Mouse (Mus musculus): ENCODE measurements around the gene Slc25a5. TPM values are rescaled to one million over a fixed set of nuclear protein-coding genes. Genes with fewer than 3 reads are reported as not detected.

The Slc25a5 gene
- polyA plus RNA-seq, 1 experiment from 2014 or later = 728 TPM

DNA sequence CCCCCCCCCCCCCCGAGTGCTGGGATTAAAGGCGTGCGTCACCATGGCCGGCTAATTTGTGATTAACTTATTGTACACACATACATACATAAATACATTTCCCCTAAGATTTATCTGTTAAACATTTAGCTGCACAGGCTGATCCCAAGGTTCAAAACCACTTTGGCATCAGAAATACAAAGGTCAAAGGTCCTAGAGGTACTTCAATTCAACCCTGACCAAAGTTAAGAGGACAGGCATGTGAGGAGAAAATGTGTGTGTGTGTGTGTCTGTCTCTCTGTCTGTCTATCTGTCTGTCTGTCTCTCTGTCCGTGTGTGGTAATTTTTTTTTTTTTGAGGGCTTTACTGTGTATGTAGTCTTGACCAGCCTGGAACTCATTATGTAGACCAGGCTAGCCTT is 31.4 kb downstream of the Slc25a5 start:
- no peak overlapping the region for H3K27ac ChIP-seq
- 90% methylated on average over 4 of the region's 5 CpGs for WGBS

DNA sequence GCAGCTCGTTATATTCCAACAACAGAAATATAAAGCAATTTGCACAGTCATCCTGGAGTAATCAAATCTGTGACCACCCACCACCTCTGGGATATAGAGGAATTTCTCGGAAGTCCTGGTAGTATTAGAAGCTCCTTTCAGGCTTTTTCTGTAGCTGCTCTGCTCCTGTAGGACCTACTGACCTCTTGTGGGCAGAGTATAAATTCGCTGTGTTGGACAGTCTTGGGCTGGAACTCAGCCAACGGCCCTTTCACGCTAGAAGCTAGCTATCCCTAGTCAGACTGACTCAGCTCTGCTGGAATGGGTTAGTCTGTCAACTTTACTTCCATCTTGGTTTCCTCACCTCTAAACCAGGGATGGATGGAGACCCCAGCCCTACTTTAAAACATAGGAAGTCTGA is 34.8 kb downstream of the Slc25a5 start:
- Histone ChIP-seq H3K4me1 (0 out of 2 replicates have a peak, but pooled peaks cover 3% of the 10 kb centered on the region), H3K36me3 (no peaks in the 10 kb centered on the region), H3K27ac (no peak overlapping the region), H3K27me3 (ENCODE audit: low read depth, poor library complexity, severe bottlenecking) (no peaks in the 10 kb centered on the region), H3K9me3 (replicated peaks) (no peaks in the 10 kb centered on the region), H3K4me3 (no peak overlapping the region)
- WGBS = 47% methylated on average over 5 of the region's 5 CpGs
- no peak for DNase-seq (ENCODE audit: low spot score)

More for the DNA sequence above, 31.4 kb downstream of the Slc25a5 start:
- Histone ChIP-seq H3K4me1 (no peaks in the 10 kb centered on the region), H3K27me3 (ENCODE audit: low read depth, poor library complexity, severe bottlenecking) (no peaks in the 10 kb centered on the region), H3K4me3 (no peak overlapping the region), H3K36me3 (no peaks in the 10 kb centered on the region), H3K9me3 (replicated peaks) (no peaks in the 10 kb centered on the region)
- no peak for DNase-seq (ENCODE audit: low spot score)

DNA sequence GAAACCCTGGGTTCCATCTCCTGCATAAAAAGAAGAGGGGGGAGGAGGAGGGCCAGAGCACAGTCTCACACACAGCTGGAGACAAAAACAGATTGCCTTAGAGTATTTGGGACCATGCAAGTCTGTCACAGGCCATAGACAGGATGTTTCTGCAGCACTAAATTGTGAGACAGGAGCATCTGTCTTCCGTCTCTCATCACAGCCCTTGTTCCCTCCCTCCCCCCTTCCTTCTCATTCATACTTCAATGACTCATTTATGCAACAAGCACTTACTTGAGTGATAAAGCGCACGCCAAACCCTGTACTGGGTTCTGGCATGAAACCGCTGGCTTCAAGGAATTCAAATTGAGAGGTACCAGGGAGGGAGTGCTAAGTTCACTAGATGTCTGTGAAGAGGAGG is 36.2 kb downstream of the Slc25a5 start:
- H3K4me3 ChIP-seq = no peak overlapping the region
- H3K27me3 ChIP-seq (ENCODE audit: low read depth, poor library complexity, severe bottlenecking) = no peaks in the 10 kb centered on the region
- DNase-seq (ENCODE audit: low spot score) = no peak
- H3K9me3 ChIP-seq (replicated peaks) = no peaks in the 10 kb centered on the region
- H3K36me3 ChIP-seq = no peaks in the 10 kb centered on the region
- H3K27ac ChIP-seq = no peak overlapping the region
- 0 out of 2 replicates have a peak, but pooled peaks cover 3% of the 10 kb centered on the region for H3K4me1 ChIP-seq
- whole genome bisulfite sequencing = 82% methylated on average over 4 of the region's 4 CpGs

DNA sequence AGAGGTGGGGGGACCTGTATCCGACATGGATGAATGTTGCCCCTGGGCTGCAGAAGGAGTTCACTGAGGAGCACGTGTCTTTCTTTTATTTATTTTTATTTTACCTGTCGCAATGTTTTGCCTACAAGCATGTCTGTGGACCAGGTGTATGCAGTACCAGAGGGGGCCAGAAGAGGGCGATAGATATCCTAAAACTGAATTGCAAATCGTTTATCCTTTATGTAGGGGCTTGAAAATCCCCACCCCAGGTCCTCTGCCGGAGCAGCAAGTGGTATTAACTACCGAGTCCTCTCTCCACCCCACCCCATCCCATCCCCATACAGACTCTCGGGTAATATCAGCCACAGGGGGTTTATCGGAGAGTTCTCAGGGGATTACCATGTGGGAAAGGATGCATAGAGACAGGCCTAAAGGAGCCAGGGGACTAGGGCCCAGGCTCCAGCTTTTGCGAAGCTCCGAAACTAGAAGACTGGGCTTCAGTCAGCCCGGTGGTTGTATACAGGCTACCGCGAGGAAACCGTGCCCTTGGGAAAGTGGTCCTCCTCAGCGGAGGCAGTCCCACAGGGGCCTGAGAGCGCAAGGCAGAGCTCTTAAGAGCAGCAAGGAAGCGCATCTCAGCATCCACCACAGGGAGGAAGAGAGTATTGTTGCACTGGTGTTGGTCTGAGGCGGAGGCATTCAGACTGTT is 38.1 kb downstream of the Slc25a5 start:
- Histone ChIP-seq H3K4me3 (peak overlapping the region; percentile 33), H3K9me3 (replicated peaks) (no peaks in the 10 kb centered on the region), H3K27me3 (ENCODE audit: low read depth, poor library complexity, severe bottlenecking) (no peaks in the 10 kb centered on the region), H3K36me3 (no peaks in the 10 kb centered on the region), H3K27ac (no peak overlapping the region), H3K4me1 (0 out of 2 replicates have a peak, but pooled peaks cover 3% of the 10 kb centered on the region)
- peak; percentile 80 for DNase-seq (ENCODE audit: low spot score)
- 25% methylated on average over 19 of the region's 19 CpGs for WGBS

DNA sequence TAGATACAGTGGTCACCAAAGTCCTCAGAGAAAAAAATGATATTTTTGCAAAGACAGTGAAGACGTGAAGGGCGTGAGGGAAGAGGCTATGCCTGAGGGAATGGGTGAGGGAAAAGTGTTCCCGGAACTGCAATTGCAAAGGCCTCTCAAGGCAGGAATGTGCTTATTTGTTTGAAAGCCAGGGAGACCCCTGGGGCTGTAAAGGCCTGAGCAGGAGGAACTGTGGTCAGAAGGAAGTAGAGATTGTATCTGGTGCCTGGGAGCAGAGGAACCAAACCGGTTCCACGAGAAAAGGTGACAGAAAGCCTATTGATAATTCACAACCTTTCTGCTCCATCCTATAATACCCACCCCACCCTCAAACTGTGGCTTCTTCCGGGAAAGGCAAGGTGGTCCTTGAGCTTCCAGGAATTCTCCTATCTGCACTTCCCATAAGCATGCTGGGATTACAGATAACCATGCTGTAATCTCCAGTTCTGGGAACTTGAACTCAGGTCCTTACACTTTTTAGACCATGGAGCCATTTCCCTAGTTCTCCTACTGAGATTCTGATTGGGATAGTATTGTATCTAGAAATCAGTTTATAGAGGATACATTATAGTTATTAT is 41.7 kb downstream of the Slc25a5 start:
- Histone ChIP-seq H3K27ac (no peak overlapping the region), H3K4me1 (0 out of 2 replicates have a peak, but pooled peaks cover 3% of the 10 kb centered on the region), H3K36me3 (no peaks in the 10 kb centered on the region), H3K4me3 (no peak overlapping the region), H3K9me3 (replicated peaks) (no peaks in the 10 kb centered on the region), H3K27me3 (ENCODE audit: low read depth, poor library complexity, severe bottlenecking) (no peaks in the 10 kb centered on the region)
- WGBS = 72% methylated on average over 6 of the region's 6 CpGs
- no peak for DNase-seq (ENCODE audit: low spot score)

DNA sequence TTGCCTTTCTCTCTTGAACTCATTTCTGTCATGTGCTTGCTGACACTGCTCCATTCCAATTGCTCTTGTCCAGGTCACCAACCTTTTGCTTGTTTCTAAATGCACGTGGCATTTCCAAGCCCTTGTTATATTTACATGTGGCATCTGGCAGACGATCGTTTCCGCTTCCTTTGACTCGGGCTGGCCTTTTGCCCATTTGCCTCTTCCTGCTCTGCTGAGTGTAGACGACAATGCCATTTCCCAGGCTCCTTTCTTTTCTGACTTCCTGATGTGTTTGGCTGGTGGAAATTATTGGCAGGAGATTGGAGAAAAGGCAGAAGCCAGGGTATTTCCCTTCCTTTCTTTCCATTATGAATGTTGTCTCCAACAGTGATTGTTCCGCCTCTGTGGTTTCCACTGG is 43.9 kb downstream of the Slc25a5 start:
- no peak for DNase-seq (ENCODE audit: low spot score)
- 85% methylated on average over 7 of the region's 7 CpGs for WGBS
- Histone ChIP-seq H3K9me3 (replicated peaks) (no peaks in the 10 kb centered on the region), H3K27ac (no peak overlapping the region), H3K4me1 (no peaks in the 10 kb centered on the region), H3K4me3 (no peak overlapping the region), H3K27me3 (ENCODE audit: low read depth, poor library complexity, severe bottlenecking) (no peaks in the 10 kb centered on the region), H3K36me3 (no peaks in the 10 kb centered on the region)

DNA sequence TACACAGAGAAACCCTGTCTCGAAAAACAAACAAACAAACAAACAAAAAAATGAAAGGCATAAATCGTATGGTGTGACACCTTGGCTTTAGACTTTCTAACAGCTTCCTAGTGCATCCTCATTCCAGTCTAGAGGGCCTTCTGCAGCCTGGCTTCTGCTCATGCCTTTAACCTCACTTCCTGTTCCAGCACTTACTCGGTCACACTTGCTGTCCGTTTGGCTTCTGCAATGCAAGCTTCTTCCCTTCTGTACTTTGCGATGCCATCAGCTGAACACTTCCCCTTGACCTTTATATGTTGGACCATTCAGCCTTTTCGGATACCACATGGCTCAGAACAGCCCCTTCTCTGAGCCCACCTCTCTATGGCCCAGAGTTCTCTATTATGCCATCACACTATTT is 46.2 kb downstream of the Slc25a5 start:
- Histone ChIP-seq H3K4me3 (no peak overlapping the region), H3K27me3 (ENCODE audit: low read depth, poor library complexity, severe bottlenecking) (no peaks in the 10 kb centered on the region), H3K36me3 (no peaks in the 10 kb centered on the region), H3K27ac (no peak overlapping the region), H3K9me3 (replicated peaks) (no peaks in the 10 kb centered on the region), H3K4me1 (no peaks in the 10 kb centered on the region)
- DNase-seq (ENCODE audit: low spot score) = no peak
- WGBS = 89% methylated on average over 6 of the region's 6 CpGs

DNA sequence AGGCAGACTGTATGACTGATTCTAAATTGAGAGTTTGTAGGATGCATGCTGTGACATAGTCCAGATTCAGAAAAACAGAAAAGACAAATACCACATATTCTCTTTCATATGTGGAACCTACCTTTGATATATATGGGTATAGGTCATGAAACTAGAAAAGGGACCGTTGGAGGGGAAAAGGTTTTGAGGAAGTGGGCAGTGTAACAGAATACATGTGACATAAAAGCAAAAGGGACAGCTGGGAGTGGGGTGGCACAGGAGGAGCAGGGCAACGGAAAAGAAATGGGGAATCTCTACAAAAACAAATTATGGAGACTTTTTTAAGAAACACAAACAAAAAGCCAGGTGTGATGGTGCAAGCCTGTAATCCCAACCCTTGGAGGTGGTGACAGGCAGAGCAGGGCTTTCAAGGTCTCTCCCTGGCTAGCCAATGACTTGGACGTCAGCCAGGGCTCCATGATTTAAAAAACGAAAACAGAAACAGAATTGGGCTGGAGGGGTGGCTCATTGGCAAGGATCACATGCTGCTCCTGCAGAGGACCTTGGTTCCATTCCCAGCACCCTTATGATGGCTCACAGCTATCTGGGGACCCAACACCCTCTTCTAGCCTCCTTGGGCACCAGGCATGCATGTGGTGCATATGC is 48.0 kb downstream of the Slc25a5 start:
- Histone ChIP-seq H3K4me3 (no peak overlapping the region), H3K4me1 (no peaks in the 10 kb centered on the region), H3K9me3 (replicated peaks) (no peaks in the 10 kb centered on the region), H3K27ac (no peak overlapping the region), H3K27me3 (ENCODE audit: low read depth, poor library complexity, severe bottlenecking) (no peaks in the 10 kb centered on the region), H3K36me3 (peaks cover 4% of the 10 kb centered on the region)
- 90% methylated on average over 4 of the region's 4 CpGs for WGBS
- DNase-seq (ENCODE audit: low spot score) = no peak

DNA sequence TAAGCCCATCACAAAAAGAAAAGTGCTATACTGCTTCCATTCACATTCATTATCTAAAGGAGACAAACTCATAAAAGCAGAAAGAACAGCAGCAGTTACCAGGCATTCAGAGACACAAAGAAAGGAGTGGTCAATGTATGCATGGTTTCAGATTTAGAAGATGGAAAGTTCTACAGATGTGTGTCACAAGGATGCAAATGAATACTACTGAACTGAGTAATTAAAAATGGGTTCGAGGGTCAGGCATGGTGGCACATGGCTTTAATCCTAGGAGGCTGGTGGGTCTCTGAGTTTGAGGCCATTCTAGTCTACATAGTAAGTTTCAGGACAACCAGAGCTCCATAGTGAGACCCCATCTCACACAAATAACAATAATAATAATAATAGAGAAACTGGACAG is 51.7 kb downstream of the Slc25a5 start:
- Histone ChIP-seq H3K27ac (no peak overlapping the region), H3K4me3 (no peak overlapping the region)

More for the DNA sequence above, 51.7 kb downstream of the Slc25a5 start:
- 83% methylated on average over 1 of the region's 1 CpGs for WGBS
- Histone ChIP-seq H3K36me3 (peaks cover 11% of the 10 kb centered on the region), H3K4me1 (no peaks in the 10 kb centered on the region), H3K27me3 (ENCODE audit: low read depth, poor library complexity, severe bottlenecking) (no peaks in the 10 kb centered on the region), H3K9me3 (replicated peaks) (no peaks in the 10 kb centered on the region)
- no peak for DNase-seq (ENCODE audit: low spot score)

Other genes with a start within 250 kb of the Slc25a5 start
- 362 and 378 TPM in 2 replicates for gene Pgrmc1, start 197.4 kb upstream of the Slc25a5 start, polyA plus RNA-seq (2016; fragmentation: Nextera tagmentation; extraction: Ambion mirVana)
- gene Akap17b, start 150.3 kb upstream of the Slc25a5 start, polyA plus RNA-seq (2016; fragmentation: Nextera tagmentation; extraction: Ambion mirVana) = 2.3 and 2.5 TPM in 2 replicates
- 1.6 and 2.3 TPM in 2 replicates for gene Slc25a43, start 52.0 kb upstream of the Slc25a5 start, polyA plus RNA-seq (2016; fragmentation: Nextera tagmentation; extraction: Ambion mirVana)
- 125 TPM in 2 replicates for gene Ube2a, start 78.2 kb downstream of the Slc25a5 start, polyA plus RNA-seq (2016; fragmentation: Nextera tagmentation; extraction: Ambion mirVana)
- 32.0 and 32.6 TPM in 2 replicates for gene C330007P06Rik, start 78.5 kb downstream of the Slc25a5 start, polyA plus RNA-seq (2016; fragmentation: Nextera tagmentation; extraction: Ambion mirVana)
- 2.3 and 2.7 TPM in 2 replicates for gene Nkrf, start 107.2 kb downstream of the Slc25a5 start, polyA plus RNA-seq (2016; fragmentation: Nextera tagmentation; extraction: Ambion mirVana)
- gene Sept6, start 196.1 kb downstream of the Slc25a5 start, polyA plus RNA-seq (2016; fragmentation: Nextera tagmentation; extraction: Ambion mirVana) = 38.8 and 59.0 TPM in 2 replicates